Mouse (Mus musculus) forebrain, embryonic 12.5 days (tissue): ENCODE results near the gene Cox11. TPM values are rescaled to one million over a fixed set of nuclear protein-coding genes. Genes with fewer than 3 reads are reported as not detected.

Experiments
- ATAC-seq: fragments of 200-750 bp; cut with Nextera tagmentation; 2 replicates; pipeline ENCODE4 v1.8.0; 2017; ENCODE audit warnings: moderate TSS enrichment; ENCODE audit not compliant: low FRiP score
- H3K27ac ChIP-seq: fragments of 300-500 bp; sonication (generic); 2 replicates; pipeline ENCODE4 v1.5.1; 2016; ENCODE audit warnings: mild to moderate bottlenecking
- H3K27me3 ChIP-seq: fragments of 300-500 bp; sonication (generic); 2 replicates; pipeline ENCODE4 v1.6.1; 2016; ENCODE audit warnings: mild to moderate bottlenecking
- H3K36me3 ChIP-seq: fragments of 300-500 bp; sonication (generic); replicated peaks from 2 replicates; pipeline ENCODE4 v1.6.1; 2016; ENCODE audit warnings: mild to moderate bottlenecking
- H3K4me1 ChIP-seq: fragments of 300-500 bp; sonication (generic); 2 replicates; pipeline ENCODE4 v1.6.1; 2016
- H3K4me2 ChIP-seq: fragments of 300-500 bp; sonication (generic); 2 replicates; pipeline ENCODE4 v1.6.1; 2016; ENCODE audit warnings: mild to moderate bottlenecking, moderate library complexity
- H3K4me3 ChIP-seq: fragments of 300-500 bp; sonication (generic); replicated peaks from 2 replicates; pipeline ENCODE4 v1.5.1; 2016; ENCODE audit warnings: mild to moderate bottlenecking
- H3K9ac ChIP-seq: fragments of 300-500 bp; sonication (generic); 2 replicates; pipeline ENCODE4 v1.6.1; 2016; ENCODE audit warnings: mild to moderate bottlenecking
- H3K9me3 ChIP-seq: fragments of 300-500 bp; sonication (generic); 2 replicates; pipeline ENCODE4 v1.6.1; 2016
- WGBS: fragments of 180-500 bp; shearing (Covaris S2); methylation state at CpG from one replicate; pipeline ENCODE4 v1.1.7; 2016; 5-methylcytosine and 5-hydroxymethylcytosine counted together
- polyA plus RNA-seq: library from polyadenylated mRNA; unstranded; fragments of >200 nt; fragmentation: Nextera tagmentation; extraction: Ambion mirVana; gene quantifications from 2 replicates; pipeline ENCODE4 v1.2.1, GENCODE M21; 2016

Cox11 gene
- polyA plus RNA-seq, 1 experiment from 2014 or later: 42.4 TPM

- Histone ChIP-seq H3K36me3 (peaks cover 3% of the 10 kb centered on the region; the same call in 1 of the 2 replicates), H3K9ac (no peak overlapping the region), H3K4me1 (peaks cover 16% of the 10 kb centered on the region), H3K4me2 (no peak overlapping the region), H3K9me3 (no peaks in the 10 kb centered on the region), H3K27me3 (no peaks in the 10 kb centered on the region), H3K4me3 (no peak overlapping the region), H3K27ac (no peak overlapping the region)
- no peak for ATAC-seq
- 90% methylated on average over 3 of the region's 3 CpGs for WGBS
Observed at GRCm38 (mm10) chr11:90634661-90635060, 3.3 kb upstream of the Cox11 start.

GRCm38 (mm10) chr11:90638312-90638830, 398 bp downstream of the Cox11 start:
- under 1% methylated on average over 53 of the region's 54 CpGs for WGBS
- peak overlapping the region; percentile 94 for H3K27ac ChIP-seq
- peak overlapping the region; percentile 64 for H3K4me2 ChIP-seq
- H3K4me3 ChIP-seq: peak overlapping the region; percentile 98
- no peak; the same call in 1 of the 2 replicates for ATAC-seq
- peak overlapping the region; percentile 97 for H3K9ac ChIP-seq
- H3K9me3 ChIP-seq: no peaks in the 10 kb centered on the region
- peaks cover 17% of the 10 kb centered on the region for H3K36me3 ChIP-seq
- H3K4me1 ChIP-seq: peaks cover 20% of the 10 kb centered on the region
- H3K27me3 ChIP-seq: no peaks in the 10 kb centered on the region

GRCm38 (mm10) chr11:90649777-90650176, 11.8 kb downstream of the Cox11 start:
- 95% methylated on average over 6 of the region's 6 CpGs for WGBS
- Histone ChIP-seq H3K27me3 (no peaks in the 10 kb centered on the region), H3K36me3 (peaks cover 41% of the 10 kb centered on the region), H3K4me2 (no peak overlapping the region), H3K9me3 (no peaks in the 10 kb centered on the region), H3K27ac (no peak overlapping the region), H3K4me1 (no peaks in the 10 kb centered on the region), H3K4me3 (no peak overlapping the region), H3K9ac (no peak overlapping the region)
- ATAC-seq: no peak

GRCm38 (mm10) chr11:90650231-90650885, 12.4 kb downstream of the Cox11 start:
- no peak overlapping the region for H3K4me3 ChIP-seq
- H3K4me2 ChIP-seq: no peak overlapping the region
- no peaks in the 10 kb centered on the region for H3K9me3 ChIP-seq
- H3K27ac ChIP-seq: no peak overlapping the region
- peaks cover 36% of the 10 kb centered on the region for H3K36me3 ChIP-seq
- ATAC-seq: no peak
- WGBS: 85% methylated on average over 9 of the region's 9 CpGs
- H3K4me1 ChIP-seq: no peaks in the 10 kb centered on the region
- no peaks in the 10 kb centered on the region for H3K27me3 ChIP-seq
- no peak overlapping the region for H3K9ac ChIP-seq

- WGBS: 93% methylated on average over 4 of the region's 4 CpGs
- Histone ChIP-seq H3K4me3 (no peak overlapping the region), H3K36me3 (peaks cover 30% of the 10 kb centered on the region), H3K27me3 (no peaks in the 10 kb centered on the region), H3K27ac (no peak overlapping the region), H3K9ac (no peak overlapping the region), H3K4me2 (no peak overlapping the region), H3K4me1 (no peaks in the 10 kb centered on the region), H3K9me3 (no peaks in the 10 kb centered on the region)
- no peak for ATAC-seq
Observed at GRCm38 (mm10) chr11:90652603-90653002, 14.6 kb downstream of the Cox11 start.

GRCm38 (mm10) chr11:90657527-90657926, 19.6 kb downstream of the Cox11 start:
- H3K36me3 ChIP-seq: peaks cover 11% of the 10 kb centered on the region; the same call in 1 of the 2 replicates
- H3K27me3 ChIP-seq: no peaks in the 10 kb centered on the region
- no peak overlapping the region for H3K9ac ChIP-seq
- no peaks in the 10 kb centered on the region for H3K9me3 ChIP-seq
- no peak overlapping the region for H3K4me3 ChIP-seq
- no peak for ATAC-seq
- WGBS: 86% methylated on average over 12 of the region's 12 CpGs
- no peak overlapping the region for H3K4me2 ChIP-seq
- H3K27ac ChIP-seq: no peak overlapping the region
- H3K4me1 ChIP-seq: no peaks in the 10 kb centered on the region; the same call in 1 of the 2 replicates

- Histone ChIP-seq H3K27me3 (no peaks in the 10 kb centered on the region), H3K4me3 (no peak overlapping the region), H3K9me3 (no peaks in the 10 kb centered on the region), H3K4me1 (peaks cover 27% of the 10 kb centered on the region), H3K36me3 (peaks cover 7% of the 10 kb centered on the region; the same call in 1 of the 2 replicates), H3K9ac (no peak overlapping the region), H3K4me2 (no peak overlapping the region), H3K27ac (no peak overlapping the region)
- WGBS: 85% methylated on average over 4 of the region's 4 CpGs
- ATAC-seq: no peak
Observed at GRCm38 (mm10) chr11:90660662-90661061, 22.7 kb downstream of the Cox11 start.

GRCm38 (mm10) chr11:90663052-90663451, 25.1 kb downstream of the Cox11 start:
- no peaks in the 10 kb centered on the region for H3K27me3 ChIP-seq
- H3K36me3 ChIP-seq: 0 out of 2 replicates have a peak, but pooled peaks cover 3% of the 10 kb centered on the region
- no peaks in the 10 kb centered on the region for H3K9me3 ChIP-seq
- H3K4me2 ChIP-seq: no peak overlapping the region
- H3K4me3 ChIP-seq: no peak overlapping the region
- no peak for ATAC-seq
- no peak overlapping the region for H3K9ac ChIP-seq
- 72% methylated on average over 3 of the region's 3 CpGs for whole genome bisulfite sequencing
- peaks cover 31% of the 10 kb centered on the region for H3K4me1 ChIP-seq
- H3K27ac ChIP-seq: no peak overlapping the region

GRCm38 (mm10) chr11:90663618-90664297, 25.8 kb downstream of the Cox11 start:
- peaks cover 31% of the 10 kb centered on the region for H3K4me1 ChIP-seq
- no peak overlapping the region for H3K9ac ChIP-seq
- peak overlapping the region; percentile 66 for H3K27ac ChIP-seq
- H3K36me3 ChIP-seq: 0 out of 2 replicates have a peak, but pooled peaks cover 3% of the 10 kb centered on the region
- 16% methylated on average over 5 of the region's 5 CpGs for WGBS
- peak; percentile 65; the same call in 1 of the 2 replicates for ATAC-seq
- no peaks in the 10 kb centered on the region for H3K9me3 ChIP-seq
- no peaks in the 10 kb centered on the region for H3K27me3 ChIP-seq
- H3K4me2 ChIP-seq: peak overlapping the region; percentile 9; the same call in 1 of the 2 replicates
- no peak overlapping the region for H3K4me3 ChIP-seq

GRCm38 (mm10) chr11:90664345-90664986, 26.5 kb downstream of the Cox11 start:
- Histone ChIP-seq H3K27ac (peak overlapping the region; percentile 66), H3K4me2 (peak overlapping the region; percentile 9), H3K4me1 (peaks cover 31% of the 10 kb centered on the region), H3K36me3 (peaks cover 3% of the 10 kb centered on the region; the same call in 1 of the 2 replicates), H3K4me3 (no peak overlapping the region), H3K27me3 (no peaks in the 10 kb centered on the region), H3K9me3 (no peaks in the 10 kb centered on the region), H3K9ac (no peak overlapping the region)
- no peak for ATAC-seq
- 22% methylated on average over 8 of the region's 8 CpGs for WGBS

- 3% methylated on average over 6 of the region's 6 CpGs for WGBS
- Histone ChIP-seq H3K36me3 (peaks cover 3% of the 10 kb centered on the region; the same call in 1 of the 2 replicates), H3K9me3 (no peaks in the 10 kb centered on the region), H3K9ac (no peak overlapping the region), H3K4me1 (peaks cover 31% of the 10 kb centered on the region), H3K27me3 (no peaks in the 10 kb centered on the region), H3K4me3 (no peak overlapping the region), H3K4me2 (no peak overlapping the region), H3K27ac (peak overlapping the region; percentile 66)
- peak; percentile 62 for ATAC-seq
Observed at GRCm38 (mm10) chr11:90665161-90665560, 27.2 kb downstream of the Cox11 start.

GRCm38 (mm10) chr11:90666144-90666757, 28.3 kb downstream of the Cox11 start:
- Histone ChIP-seq H3K4me3 (no peak overlapping the region), H3K27ac (no peak overlapping the region), H3K4me1 (peaks cover 31% of the 10 kb centered on the region), H3K27me3 (no peaks in the 10 kb centered on the region), H3K9me3 (no peaks in the 10 kb centered on the region), H3K9ac (no peak overlapping the region), H3K36me3 (peaks cover 3% of the 10 kb centered on the region; the same call in 1 of the 2 replicates), H3K4me2 (no peak overlapping the region)
- ATAC-seq: no peak
- WGBS: 75% methylated on average over 3 of the region's 3 CpGs
